Mouse (Mus musculus) heart, postnatal 4 days (tissue): Measurements from ENCODE around the gene Tsx. TPM values are rescaled to one million over a fixed set of nuclear protein-coding genes. Genes with fewer than 3 reads are reported as not detected.

ENCODE experiments used
- total RNA-seq, 2 experiments: library from RNA; stranded (reverse); gene quantifications; 2 replicates each; pipeline ENCODE4 v1.2.3; 2021

The Tsx gene
- total RNA-seq, 2 experiments from 2014 or later = not detected

Other genes with a start within 250 kb of the Tsx start
- under 1 TPM in 1 of 2 experiments, not detected in 1; 0.17 TPM for gene Nap1l2, start 227.8 kb upstream of the Tsx start, total RNA-seq
- not detected for gene Cdx4, start 93.1 kb upstream of the Tsx start, total RNA-seq
- gene Chic1, start 58.0 kb upstream of the Tsx start, total RNA-seq = 1 to 10 TPM; 1.6 TPM
- gene Gm26992, start 7.5 kb downstream of the Tsx start, total RNA-seq = not detected
- not detected for gene Zcchc13, start 216.1 kb downstream of the Tsx start, total RNA-seq